Mouse (Mus musculus) ES-E14 (cell line): Measurements from ENCODE around the gene Slc9a9.

Experiments
- CHD2 ChIP-seq: IDR thresholded peaks from 2 replicates; pipeline ENCODE4 v1.6.1; 2014; ENCODE audit warnings: mild to moderate bottlenecking, low read depth, low read length, inconsistent platforms
- HCFC1 ChIP-seq: IDR thresholded peaks from 2 replicates; pipeline ENCODE4 v1.6.1; 2012; ENCODE audit warnings: low read length, inconsistent platforms, borderline replicate concordance; ENCODE audit not compliant: insufficient read depth
- ZC3H11A ChIP-seq: IDR thresholded peaks from 2 replicates; pipeline ENCODE4 v1.6.1; 2012; ENCODE audit warnings: low read depth, mild to moderate bottlenecking, inconsistent platforms, low read length, borderline replicate concordance

- TF ChIP-seq ZC3H11A: no peak
- no peak for TF ChIP-seq CHD2
- TF ChIP-seq HCFC1: no peak
Measured at GRCm38 (mm10) chr9:95157948-95158347, 488.2 kb downstream of the Slc9a9 start.
